Mouse (Mus musculus): ENCODE data around the gene Dusp7. TPM values are rescaled to one million over a fixed set of nuclear protein-coding genes. Genes with fewer than 3 reads are reported as not detected.

Gene Dusp7
- total and polyA plus RNA-seq, 3 experiments = 5.5 to 12.2 TPM; not detected in 1

DNA sequence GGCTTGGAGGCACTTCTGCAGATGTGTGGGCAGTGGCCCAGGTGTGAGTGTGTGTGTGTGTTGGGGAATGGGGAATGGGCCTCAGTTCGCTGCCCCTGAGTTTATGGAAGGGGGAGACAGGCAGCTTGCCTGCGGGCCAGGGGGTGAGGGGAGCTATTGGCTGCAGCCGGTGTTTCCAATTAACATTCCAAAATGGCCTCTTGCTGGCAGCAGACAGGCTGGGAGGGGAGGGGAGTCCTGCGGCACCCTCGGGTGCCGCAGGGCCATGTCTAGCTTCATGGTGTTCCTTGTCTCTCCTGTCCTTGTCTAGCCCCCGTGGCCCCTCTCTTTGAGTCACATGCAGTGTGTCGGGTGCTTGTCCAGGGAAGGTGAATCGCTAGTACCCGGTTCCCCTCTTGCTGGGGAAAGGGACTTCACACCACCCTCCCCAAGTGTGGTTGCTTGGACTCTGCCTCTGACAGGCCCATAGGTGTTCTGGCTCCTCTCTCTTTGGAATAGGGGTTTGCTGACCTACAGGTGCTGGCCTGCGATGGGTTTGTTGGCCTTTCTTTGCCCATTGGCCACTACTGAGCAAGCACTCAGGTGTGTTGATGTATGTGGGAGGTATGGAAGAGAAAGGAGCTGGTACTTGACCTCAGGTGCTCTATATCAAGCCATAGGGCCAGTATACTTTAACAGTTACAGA is 1.5 kb downstream of the Dusp7 start:
- no peak for DNase-seq (ENCODE audit: low read depth, low spot score)
- Histone ChIP-seq H3K9me3 (replicated peaks; ENCODE audit: insufficient read depth, low read length) (no peaks in the 10 kb centered on the region), H3K4me3 (ENCODE audit: control insufficient read depth in 1 of 2, insufficient read depth in 1 of 2, low read depth in 2 of 2, low read length in 2 of 2) (peak overlapping the region; percentile 58 to 80), H3K79me2 (ENCODE audit: control insufficient read depth, insufficient read depth, low read length, poor library complexity) (peaks cover 15% of the 10 kb centered on the region), H3K27ac (ENCODE audit: control insufficient read depth, low read depth, low read length) (no peak overlapping the region), H3K36me3 (ENCODE audit: control insufficient read depth in 1 of 2, insufficient read depth in 2 of 2, low read length in 2 of 2) (peaks cover 0 to 4% of the 10 kb centered on the region in 2 experiments; a peak in 2 of 4 replicates), H3K27me3 (ENCODE audit: control insufficient read depth in 1 of 2, insufficient read depth in 2 of 2, low read length in 2 of 2) (no peaks in the 10 kb centered on the region), H3K9ac (ENCODE audit: control insufficient read depth, low read depth, low read length, poor library complexity, severe bottlenecking) (peak overlapping the region; percentile 83), H3K4me1 (ENCODE audit: control insufficient read depth in 1 of 2, insufficient read depth in 2 of 2, low read length in 2 of 2) (peaks cover 0 to 16% of the 10 kb centered on the region in 2 experiments; a peak in 2 of 4 replicates)
- TF ChIP-seq CTCF (IDR thresholded peaks at IDR 0.05 in 2 of 3, conservative IDR thresholded peaks at IDR 0.05 in 1 of 3; ENCODE audit: control insufficient read depth in 1 of 3, insufficient read depth in 1 of 3, low read depth in 2 of 3, low read length in 3 of 3, poor library complexity in 1 of 3, severe bottlenecking in 1 of 3) = no peak
- TF ChIP-seq JUND (IDR thresholded peaks at IDR 0.05; ENCODE audit: low read depth, low read length) = no peak
- no peak for TF ChIP-seq USF1 (IDR thresholded peaks at IDR 0.05; ENCODE audit: low read depth, low read length)

DNA sequence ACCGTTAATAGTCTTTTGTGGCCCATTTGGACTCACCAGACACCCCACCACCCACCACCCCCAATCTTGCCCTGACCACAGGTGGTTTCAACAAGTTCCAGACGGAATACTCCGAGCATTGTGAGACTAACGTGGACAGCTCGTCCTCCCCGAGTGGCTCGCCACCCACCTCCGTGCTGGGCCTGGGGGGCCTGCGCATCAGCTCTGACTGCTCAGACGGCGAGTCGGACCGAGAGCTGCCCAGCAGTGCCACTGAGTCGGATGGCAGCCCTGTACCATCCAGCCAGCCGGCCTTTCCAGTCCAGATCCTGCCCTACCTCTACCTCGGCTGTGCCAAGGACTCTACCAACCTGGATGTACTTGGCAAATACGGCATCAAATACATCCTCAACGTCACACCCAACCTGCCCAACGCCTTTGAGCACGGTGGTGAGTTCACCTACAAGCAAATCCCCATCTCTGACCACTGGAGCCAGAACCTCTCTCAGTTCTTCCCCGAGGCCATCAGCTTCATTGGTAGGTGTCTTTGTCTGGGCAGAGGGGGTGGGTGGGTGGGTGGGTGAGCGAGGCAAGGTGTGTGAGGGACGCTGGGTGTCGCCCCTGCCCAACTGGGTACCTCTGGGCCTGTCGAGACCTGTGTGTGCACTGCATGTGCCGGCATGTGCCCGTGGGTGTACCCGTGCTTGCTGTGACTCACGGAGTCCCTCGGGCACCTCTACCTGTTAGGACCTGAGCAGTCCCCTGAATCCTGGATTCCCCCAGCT is 2.4 kb downstream of the Dusp7 start:
- H3K36me3 ChIP-seq (ENCODE audit: control insufficient read depth in 1 of 2, insufficient read depth in 2 of 2, low read length in 2 of 2) = peaks cover 0 to 4% of the 10 kb centered on the region in 2 experiments; a peak in 2 of 4 replicates
- H3K4me3 ChIP-seq (ENCODE audit: control insufficient read depth in 1 of 2, insufficient read depth in 1 of 2, low read depth in 2 of 2, low read length in 2 of 2) = no peak overlapping the region
- H3K9me3 ChIP-seq (replicated peaks; ENCODE audit: insufficient read depth, low read length) = no peaks in the 10 kb centered on the region
- peaks cover 0 to 16% of the 10 kb centered on the region in 2 experiments; a peak in 2 of 4 replicates for H3K4me1 ChIP-seq (ENCODE audit: control insufficient read depth in 1 of 2, insufficient read depth in 2 of 2, low read length in 2 of 2)
- H3K9ac ChIP-seq (ENCODE audit: control insufficient read depth, low read depth, low read length, poor library complexity, severe bottlenecking) = no peak overlapping the region
- TF ChIP-seq NRF1 (IDR thresholded peaks at IDR 0.05; ENCODE audit: insufficient read depth, low read depth, low read length, poor library complexity, severe bottlenecking) (no peak), CTCF (IDR thresholded peaks at IDR 0.05 in 2 of 3, conservative IDR thresholded peaks at IDR 0.05 in 1 of 3; ENCODE audit: control insufficient read depth in 1 of 3, insufficient read depth in 1 of 3, low read depth in 2 of 3, low read length in 3 of 3, poor library complexity in 1 of 3, severe bottlenecking in 1 of 3) (no peak), NELFE (IDR thresholded peaks at IDR 0.05; ENCODE audit: low read depth, low read length) (no peak), MAX (IDR thresholded peaks at IDR 0.05; ENCODE audit: low read length) (no peak), SIN3A (IDR thresholded peaks at IDR 0.05; ENCODE audit: low read length) (no peak), USF2 (IDR thresholded peaks at IDR 0.05; ENCODE audit: borderline replicate concordance in 1 of 2, insufficient read depth in 1 of 2, low read depth in 1 of 2, low read length in 2 of 2) (no peak), USF1 (IDR thresholded peaks at IDR 0.05; ENCODE audit: low read depth, low read length) (no peak), CHD1 (IDR thresholded peaks at IDR 0.05; ENCODE audit: low read depth, low read length) (no peak), JUND (IDR thresholded peaks at IDR 0.05; ENCODE audit: low read depth, low read length) (no peak), MYC (IDR thresholded peaks at IDR 0.05; ENCODE audit: low read depth, low read length) (no peak), GATA1 (IDR thresholded peaks at IDR 0.05; ENCODE audit: low read depth, low read length) (no peak), SMC3 (IDR thresholded peaks at IDR 0.05; ENCODE audit: low read depth, low read length) (no peak), E2F4 (IDR thresholded peaks at IDR 0.05; ENCODE audit: borderline replicate concordance, low read depth, low read length) (no peak), MAFK (IDR thresholded peaks at IDR 0.05; ENCODE audit: borderline replicate concordance, low read depth, low read length) (no peak), GABPA (IDR thresholded peaks at IDR 0.05; ENCODE audit: low read depth, low read length) (no peak), UBTF (IDR thresholded peaks at IDR 0.05; ENCODE audit: borderline replicate concordance, insufficient read depth, low read depth, low read length) (no peak), MEF2A (IDR thresholded peaks at IDR 0.05; ENCODE audit: extremely low read depth, insufficient replicate concordance, low read depth, low read length, poor library complexity, severe bottlenecking) (no peak), RAD21 (IDR thresholded peaks at IDR 0.05; ENCODE audit: low read depth, low read length) (no peak), ZMIZ1 (IDR thresholded peaks at IDR 0.05; ENCODE audit: low read depth, low read length) (no peak), KAT2A (conservative IDR thresholded peaks at IDR 0.05; ENCODE audit: low read depth, low read length) (no peak)
- no peak overlapping the region for H3K27ac ChIP-seq (ENCODE audit: control insufficient read depth, low read depth, low read length)
- no peaks in the 10 kb centered on the region for H3K27me3 ChIP-seq (ENCODE audit: control insufficient read depth in 1 of 2, insufficient read depth in 2 of 2, low read length in 2 of 2)
- DNase-seq (ENCODE audit: low read depth, low spot score) = no peak
- peaks cover 15% of the 10 kb centered on the region for H3K79me2 ChIP-seq (ENCODE audit: control insufficient read depth, insufficient read depth, low read length, poor library complexity)
